Mouse (Mus musculus) CH12.LX (cell line): ENCODE measurements at regions not wholly inside any gene's neighbourhood (a gene's known extent, or its start where the extent isn't known, plus 50 kb on each side); places are given as distances from the start of the nearest gene placed in this dataset.

Experiments used
- MAX ChIP-seq: IDR thresholded peaks from 2 replicates; pipeline ENCODE4 v1.6.1; 2011; ENCODE audit warnings: low read length, improper control_type of control experiment
- POLR2A ChIP-seq: IDR thresholded peaks from 2 replicates; pipeline ENCODE4 v1.6.1; 2011; ENCODE audit warnings: low read depth, mild to moderate bottlenecking, improper control_type of control experiment, low read length
- USF1 ChIP-seq: IDR thresholded peaks from 2 replicates; pipeline ENCODE4 v1.6.1; 2014; ENCODE audit warnings: low read depth, mild to moderate bottlenecking, inconsistent platforms, low read length, improper control_type of control experiment

DNA sequence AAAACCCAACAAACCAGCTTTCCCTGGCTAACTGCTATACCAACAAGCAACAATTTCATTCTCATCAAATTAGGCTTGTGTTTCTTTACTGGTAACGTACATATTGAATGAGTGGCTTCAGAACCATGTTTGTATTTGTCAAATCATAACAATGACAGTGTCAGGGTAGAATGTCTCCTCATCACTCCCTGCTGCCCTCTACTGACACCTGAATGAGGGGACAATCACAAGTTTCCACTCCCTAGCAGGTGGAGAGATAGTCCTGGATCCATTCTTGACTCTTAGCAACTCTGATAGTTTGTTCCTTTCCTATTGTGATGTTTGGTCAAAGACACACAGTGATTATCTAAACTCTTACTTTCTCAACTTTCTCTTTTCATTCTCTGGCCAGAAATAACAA lies 140.4 kb upstream of the Fam3c start:
- no peak for TF ChIP-seq POLR2A
- no peak for TF ChIP-seq MAX
- TF ChIP-seq USF1 = no peak
